Mouse (Mus musculus) testis, adult 2 months (tissue): ENCODE measurements around the gene Ccdc90b. TPM values are rescaled to one million over a fixed set of nuclear protein-coding genes. Genes with fewer than 3 reads are reported as not detected.

Experiments used
- H3K27ac ChIP-seq: fragments of 200-500 bp; 2 replicates; pipeline ENCODE4 v1.5.1; 2012; ENCODE audit warnings: low read depth, low read length; ENCODE audit not compliant: control insufficient read depth, insufficient read depth
- H3K27me3 ChIP-seq: fragments of 200-500 bp; 2 replicates; pipeline ENCODE4 v1.6.1; 2012; ENCODE audit warnings: mild to moderate bottlenecking, low read length, moderate library complexity; ENCODE audit not compliant: control insufficient read depth, insufficient read depth
- H3K36me3 ChIP-seq: fragments of 200-500 bp; 2 replicates; pipeline ENCODE4 v1.6.1; 2012; ENCODE audit warnings: mild to moderate bottlenecking, low read length; ENCODE audit not compliant: control insufficient read depth, insufficient read depth
- H3K4me1 ChIP-seq: fragments of 200-500 bp; 2 replicates; pipeline ENCODE4 v1.6.1; 2012; ENCODE audit warnings: low read length; ENCODE audit not compliant: control insufficient read depth, insufficient read depth
- H3K4me3 ChIP-seq: fragments of 200-500 bp; 2 replicates; pipeline ENCODE4 v1.5.1; 2012; ENCODE audit warnings: low read depth, mild to moderate bottlenecking, low read length, moderate library complexity, mixed read lengths; ENCODE audit not compliant: control insufficient read depth
- CTCF ChIP-seq: fragments of 200-500 bp; IDR thresholded peaks from 2 replicates; pipeline ENCODE4 v1.5.1; 2012; ENCODE audit warnings: low read depth, mild to moderate bottlenecking, inconsistent platforms, low read length, moderate library complexity; ENCODE audit not compliant: control insufficient read depth, insufficient read depth, insufficient replicate concordance
- POLR2A ChIP-seq: fragments of 200-500 bp; IDR thresholded peaks from 2 replicates; pipeline ENCODE4 v1.6.1; 2012; ENCODE audit warnings: low read depth, mild to moderate bottlenecking, inconsistent platforms, low read length, moderate library complexity; ENCODE audit not compliant: control insufficient read depth
- polyA plus RNA-seq: library from polyadenylated mRNA; depleted of rRNA; stranded (reverse); fragments of >200 nt; gene quantifications from 2 replicates; pipeline ENCODE4 v1.2.3, GENCODE M21; 2012

Ccdc90b gene
- polyA plus RNA-seq, 1 experiment: 7.2 TPM

DNA sequence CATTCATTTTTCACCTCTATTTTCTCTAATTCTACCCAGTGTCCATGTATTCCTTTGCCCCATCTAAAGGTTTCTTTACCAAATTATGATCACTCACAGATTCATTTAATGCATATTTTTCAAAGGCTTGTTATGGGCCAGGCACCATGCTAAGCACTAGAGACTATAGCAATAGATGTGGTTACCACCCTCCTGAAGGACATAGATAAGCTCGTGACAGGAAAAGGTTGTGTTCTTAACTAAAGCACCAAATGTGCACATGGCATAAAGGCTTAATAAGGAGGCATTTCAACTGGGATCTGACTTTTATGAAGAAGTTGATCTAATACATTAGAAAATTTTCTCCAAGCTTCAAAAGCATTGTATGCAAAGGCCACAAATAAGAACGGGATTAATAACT is 2.2 kb upstream of the Ccdc90b start:
- H3K27ac ChIP-seq: no peak overlapping the region
- H3K4me1 ChIP-seq: peaks cover 2% of the 10 kb centered on the region; the same call in 1 of the 2 replicates
- no peak overlapping the region for H3K4me3 ChIP-seq
- no peaks in the 10 kb centered on the region for H3K27me3 ChIP-seq
- H3K36me3 ChIP-seq: no peaks in the 10 kb centered on the region
- TF ChIP-seq CTCF (no peak), POLR2A (no peak)

DNA sequence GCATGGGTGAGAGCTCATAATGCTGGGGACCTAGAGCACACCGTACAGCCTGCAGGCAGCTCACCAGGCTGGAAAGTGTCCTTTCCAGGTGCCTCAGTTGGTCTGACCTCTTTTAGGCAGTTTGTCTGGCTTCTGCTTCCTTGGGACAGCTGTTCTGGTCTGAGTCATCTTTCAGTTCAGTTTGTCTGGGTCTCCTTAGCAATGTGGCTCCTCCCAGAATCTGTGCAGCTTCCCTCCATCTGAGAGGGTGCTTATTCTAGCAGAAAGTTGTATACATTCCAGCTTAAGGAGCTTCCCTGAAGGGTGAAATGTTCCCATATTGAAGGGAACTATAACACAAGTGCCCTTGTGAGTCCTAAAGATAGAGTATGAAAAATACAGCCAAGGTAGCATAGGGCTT is 5.8 kb downstream of the Ccdc90b start:
- Histone ChIP-seq H3K4me3 (no peak overlapping the region), H3K27me3 (no peaks in the 10 kb centered on the region), H3K4me1 (no peaks in the 10 kb centered on the region), H3K36me3 (no peaks in the 10 kb centered on the region), H3K27ac (no peak overlapping the region)
- TF ChIP-seq CTCF (no peak), POLR2A (no peak)

DNA sequence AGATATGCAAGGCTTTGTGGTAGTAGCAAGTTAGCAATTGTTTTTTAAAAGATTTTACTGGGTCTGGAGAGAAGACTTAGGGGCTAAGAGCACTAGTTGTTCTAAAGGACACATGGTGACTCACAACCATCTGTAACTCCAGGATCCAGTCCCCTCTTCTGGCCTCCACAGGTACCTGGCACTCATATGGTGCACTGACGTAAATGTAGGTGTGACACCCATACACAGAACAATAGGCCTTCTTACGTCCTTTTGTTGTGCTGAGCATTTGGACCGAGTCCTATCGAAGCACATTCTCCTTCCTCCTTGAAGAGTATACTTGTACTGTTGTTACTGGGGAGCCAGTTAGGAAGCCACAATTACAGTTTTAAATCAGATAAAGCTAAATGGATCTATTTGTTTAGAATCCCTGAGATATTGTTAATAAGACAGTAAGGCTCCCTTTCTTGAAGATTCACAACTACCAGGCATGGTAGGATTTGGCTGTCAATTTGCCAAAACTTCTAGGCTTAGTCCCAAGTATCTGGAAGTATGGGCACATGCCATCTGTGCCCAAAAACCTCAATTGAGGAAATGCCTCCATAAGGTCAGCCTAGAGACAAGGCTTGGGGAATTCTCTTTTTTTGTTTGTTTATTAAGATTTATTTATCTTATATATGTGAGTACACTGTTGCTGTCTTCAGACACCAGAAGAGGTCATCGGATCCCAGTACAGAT is 19.7 kb downstream of the Ccdc90b start:
- H3K36me3 ChIP-seq: no peaks in the 10 kb centered on the region
- no peak overlapping the region for H3K4me3 ChIP-seq
- H3K27me3 ChIP-seq: no peaks in the 10 kb centered on the region
- H3K27ac ChIP-seq: no peak overlapping the region
- H3K4me1 ChIP-seq: no peaks in the 10 kb centered on the region
- TF ChIP-seq POLR2A: no peak
- TF ChIP-seq CTCF: no peak

DNA sequence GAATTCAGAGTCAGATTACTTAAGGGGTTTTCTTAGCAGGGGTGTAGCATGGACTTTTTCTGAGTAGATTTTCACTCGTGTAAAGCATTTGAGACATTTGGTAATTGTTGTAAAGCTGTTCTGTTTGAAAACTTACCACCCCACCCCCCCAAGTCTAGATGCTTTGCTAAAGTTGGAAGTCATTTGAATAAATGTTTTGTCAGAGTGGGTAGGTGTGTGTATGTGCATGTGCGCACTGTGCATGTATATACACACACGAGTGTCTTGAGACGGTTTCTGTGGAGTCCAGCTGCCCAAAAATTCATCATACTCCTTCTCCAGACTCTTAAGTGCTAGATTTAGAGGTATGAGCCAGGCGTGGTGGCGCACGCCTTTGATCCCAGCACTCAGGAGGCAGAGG is 22.6 kb downstream of the Ccdc90b start:
- no peak for TF ChIP-seq CTCF
- TF ChIP-seq POLR2A: no peak
- no peaks in the 10 kb centered on the region; the same call in 1 of the 2 replicates for H3K36me3 ChIP-seq
- no peaks in the 10 kb centered on the region for H3K27me3 ChIP-seq
- H3K4me1 ChIP-seq: no peaks in the 10 kb centered on the region
- H3K27ac ChIP-seq: no peak overlapping the region
- H3K4me3 ChIP-seq: no peak overlapping the region

DNA sequence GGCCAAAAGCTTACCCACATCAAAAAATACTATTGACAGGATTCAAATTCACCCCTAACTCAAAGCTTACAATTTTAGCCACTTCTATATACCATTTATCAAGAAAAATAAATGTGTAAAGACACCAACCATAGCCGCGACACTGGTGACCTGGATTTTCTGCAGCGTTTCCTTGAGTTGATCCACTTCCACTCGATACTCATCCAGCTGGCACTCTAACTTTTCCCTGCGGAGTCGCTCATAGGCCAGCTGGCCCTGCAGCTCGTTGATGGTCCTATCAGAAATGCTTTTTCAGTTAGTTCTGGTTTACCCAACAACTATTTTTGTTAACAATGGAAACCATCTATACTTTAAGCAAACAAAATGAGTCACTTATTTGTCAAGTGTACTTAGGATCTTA is 29.0 kb downstream of the Ccdc90b start:
- H3K27me3 ChIP-seq: no peaks in the 10 kb centered on the region

DNA sequence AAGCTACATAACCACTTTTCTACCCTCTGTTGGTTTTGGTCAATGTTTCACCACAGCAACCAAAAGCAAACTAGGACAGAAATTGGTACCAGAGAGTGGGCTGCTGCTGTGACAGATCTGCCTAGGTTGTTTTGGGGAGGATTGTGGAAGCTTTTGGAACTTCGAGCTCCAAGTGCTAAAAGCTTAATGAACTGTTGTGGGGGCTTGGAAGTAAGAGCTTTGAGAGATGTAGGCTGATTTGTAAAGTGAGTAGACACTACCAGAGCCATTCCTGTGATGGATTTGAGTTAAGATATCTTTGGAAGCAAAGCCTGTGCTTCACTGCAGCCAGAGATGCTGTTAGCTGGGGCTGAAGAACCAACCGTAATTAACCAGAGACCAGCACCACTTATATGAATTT is 29.9 kb downstream of the Ccdc90b start:
- H3K27ac ChIP-seq: no peak overlapping the region
- no peaks in the 10 kb centered on the region for H3K4me1 ChIP-seq
- H3K4me3 ChIP-seq: no peak overlapping the region
- H3K36me3 ChIP-seq: no peaks in the 10 kb centered on the region; the same call in 1 of the 2 replicates
- TF ChIP-seq POLR2A: no peak
- no peaks in the 10 kb centered on the region for H3K27me3 ChIP-seq

More for the DNA sequence above, 29.0 kb downstream of the Ccdc90b start:
- H3K36me3 ChIP-seq: no peaks in the 10 kb centered on the region; the same call in 1 of the 2 replicates
- no peak for TF ChIP-seq POLR2A
- no peak for TF ChIP-seq CTCF
- no peak overlapping the region for H3K4me3 ChIP-seq
- H3K4me1 ChIP-seq: no peaks in the 10 kb centered on the region
- H3K27ac ChIP-seq: no peak overlapping the region

DNA sequence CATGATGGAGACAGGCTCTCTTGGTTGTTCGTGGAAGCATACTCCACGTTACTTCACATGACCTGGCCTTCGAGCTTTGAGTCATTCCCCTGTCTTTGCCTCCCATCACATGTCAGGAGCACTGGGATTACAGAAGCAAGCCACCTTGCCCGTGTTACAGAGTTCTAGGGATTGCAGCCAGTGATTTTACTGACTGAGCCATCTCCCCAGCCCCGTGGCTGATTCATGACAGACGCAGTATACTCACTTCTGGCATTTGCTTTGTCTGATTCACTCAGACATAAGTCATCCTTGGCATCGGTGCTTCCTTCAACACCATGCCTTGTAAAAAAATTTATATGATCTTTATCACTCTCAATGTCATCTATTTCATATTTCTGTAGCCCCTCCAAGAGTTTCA is 44.0 kb downstream of the Ccdc90b start:
- no peaks in the 10 kb centered on the region; the same call in none of the 2 replicates for H3K36me3 ChIP-seq
- no peaks in the 10 kb centered on the region for H3K27me3 ChIP-seq
- H3K4me1 ChIP-seq: no peaks in the 10 kb centered on the region
- no peak overlapping the region for H3K4me3 ChIP-seq
- no peak for TF ChIP-seq CTCF
- no peak for TF ChIP-seq POLR2A
- H3K27ac ChIP-seq: no peak overlapping the region

DNA sequence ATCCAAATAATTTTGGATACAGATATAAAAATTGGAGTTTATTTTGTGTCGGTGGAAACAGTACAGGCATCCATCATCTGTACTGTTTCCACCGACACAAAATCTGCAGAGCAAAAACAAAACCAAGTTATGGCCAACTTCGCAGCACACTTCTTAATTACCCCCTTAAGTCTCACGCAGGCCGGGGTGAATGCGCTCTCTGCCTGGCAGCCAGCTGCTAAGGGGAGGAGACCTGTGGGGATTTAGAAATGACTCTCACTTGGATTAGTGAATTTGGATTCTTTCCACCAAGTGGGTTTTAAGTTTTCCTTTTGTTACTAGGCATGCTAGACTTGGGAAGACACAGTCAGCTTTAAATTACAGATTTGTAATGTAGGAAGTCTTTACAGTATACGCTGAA is 49.9 kb downstream of the Ccdc90b start:
- TF ChIP-seq CTCF (no peak), POLR2A (no peak)
- Histone ChIP-seq H3K4me3 (no peak overlapping the region), H3K36me3 (no peaks in the 10 kb centered on the region; the same call in none of the 2 replicates), H3K27ac (no peak overlapping the region), H3K27me3 (no peaks in the 10 kb centered on the region), H3K4me1 (no peaks in the 10 kb centered on the region)
